Mouse (Mus musculus) liver (tissue): Measurements from ENCODE around the gene Lrrc56.

Experiments used
- DNase-seq: peaks from one replicate; pipeline ENCODE4 v3.0.0-alpha.2; 2020; ENCODE audit warnings: mixed read lengths

Lrrc56 gene

DNA sequence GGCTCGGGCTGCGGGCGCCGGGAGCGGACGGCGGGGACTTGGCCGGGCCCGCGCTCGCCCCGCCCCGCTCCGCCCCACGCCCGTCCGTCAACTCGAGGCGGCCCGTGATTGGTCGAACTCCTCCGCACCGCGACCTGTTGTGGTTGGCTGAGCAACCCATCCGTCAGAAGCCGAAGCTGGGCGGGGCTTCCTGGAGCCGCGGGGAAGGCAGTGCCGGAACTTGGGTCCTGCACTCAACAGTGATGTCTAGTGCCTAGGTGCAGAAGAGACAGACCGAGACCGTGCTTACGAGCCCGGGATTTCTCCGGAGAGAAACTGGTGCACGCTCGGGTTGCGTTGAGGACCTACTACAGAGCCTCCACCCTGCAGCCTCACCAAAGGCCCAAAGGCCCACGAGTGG is at the start of gene Lrrc56, which contains the start of gene Hras:
TSS of gene Lrrc56 (plus strand) at position 210 of the 400 bp plus-strand sequence.
TSS of gene Hras (minus strand) at position 58 of the 400 bp plus-strand sequence.
- peak; percentile 99 for DNase-seq

GRCm38 (mm10) chr7:141144650-141145049 is 49.3 kb upstream of the Lrrc56 start:
- no peak for DNase-seq

GRCm38 (mm10) chr7:141145403-141145802 is 48.6 kb upstream of the Lrrc56 start:
- no peak for DNase-seq

DNA sequence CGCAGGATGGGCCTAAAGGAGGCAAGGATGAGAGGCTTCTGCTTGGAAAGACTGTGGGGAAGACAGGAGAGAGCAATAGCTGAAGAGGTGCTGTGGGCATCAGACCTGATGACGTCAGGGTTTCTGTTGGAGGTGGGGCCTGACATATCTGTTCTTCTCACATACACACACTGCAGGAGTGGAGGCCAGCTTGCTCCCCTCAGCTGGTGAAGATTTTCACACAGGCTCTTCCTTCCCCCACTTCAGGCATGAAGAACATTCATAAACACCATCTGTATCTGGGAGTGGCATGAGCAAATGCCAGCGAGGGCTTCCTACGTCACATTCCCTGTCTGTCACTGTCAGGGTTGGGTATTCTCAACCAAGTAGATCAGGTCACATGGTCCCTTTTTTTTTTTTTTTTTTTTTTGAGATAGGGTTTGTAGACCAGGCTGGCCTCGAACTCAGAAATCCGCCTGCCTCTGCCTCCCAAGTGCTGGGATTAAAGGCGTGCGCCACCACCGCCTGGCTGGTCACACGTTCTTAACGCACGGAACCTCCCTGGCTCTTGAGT is 47.8 kb upstream of the Lrrc56 start:
- DNase-seq = peak; percentile 77

DNA sequence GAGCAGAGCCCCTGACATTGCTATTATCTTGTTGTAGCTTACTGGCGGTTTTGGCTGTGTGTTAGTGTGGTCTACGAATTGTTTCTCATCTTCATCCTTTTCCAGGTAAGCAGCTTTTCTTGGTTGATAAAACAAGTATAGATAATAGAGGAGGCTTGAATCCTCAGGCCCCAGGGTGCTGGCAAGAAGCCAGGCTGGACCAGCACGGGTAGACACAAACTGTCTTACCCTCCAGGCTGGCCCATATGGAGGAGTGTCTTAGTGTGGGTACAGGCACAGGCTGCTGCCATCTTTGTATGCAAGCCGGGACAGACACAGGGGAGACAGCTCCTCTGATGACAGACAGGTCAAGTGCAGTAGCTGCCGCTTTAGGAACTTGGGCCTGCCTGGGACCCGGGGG is 46.9 kb upstream of the Lrrc56 start:
- peak; percentile 50 for DNase-seq

DNA sequence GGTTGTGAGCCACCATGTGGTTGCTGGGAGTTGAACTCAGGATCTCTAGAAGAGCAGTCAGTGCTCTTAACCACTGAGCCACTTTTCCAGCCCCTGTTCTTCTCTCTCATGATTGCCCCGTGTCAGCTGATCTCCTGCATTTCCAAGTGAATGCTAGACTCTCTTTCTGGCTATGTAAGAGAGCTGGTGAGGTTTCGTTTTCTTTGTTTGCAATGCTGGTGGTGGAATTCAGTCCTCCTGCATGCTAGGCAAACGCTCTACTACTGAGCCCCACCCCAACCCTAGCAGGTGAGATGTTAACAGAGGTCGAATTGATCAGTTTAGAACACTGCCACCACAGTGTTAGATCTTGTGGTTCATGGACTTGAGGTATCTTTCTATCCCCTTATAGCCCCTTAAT is 45.3 kb upstream of the Lrrc56 start:
- DNase-seq = no peak

- no peak for DNase-seq
Measured at GRCm38 (mm10) chr7:141155362-141155761, 38.6 kb upstream of the Lrrc56 start.

DNA sequence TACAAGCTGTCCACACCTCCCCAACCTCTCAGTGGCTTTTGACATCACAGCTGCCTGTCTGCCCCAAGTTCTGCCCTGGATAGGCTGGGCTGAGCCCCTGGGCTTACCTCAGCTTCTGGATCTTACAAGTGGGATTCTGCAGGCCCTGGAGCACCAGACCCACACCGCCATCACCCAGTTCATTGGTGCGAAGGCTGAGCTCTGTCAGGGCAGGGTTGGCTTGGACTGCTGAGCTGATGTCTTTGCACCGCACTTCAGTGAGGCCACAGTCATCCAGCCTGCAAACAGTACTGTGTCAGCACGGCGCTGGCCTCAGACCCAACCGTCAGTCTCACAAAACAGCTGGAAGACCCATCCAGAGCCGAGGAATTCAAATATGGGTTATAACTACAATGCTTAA is 29.6 kb upstream of the Lrrc56 start:
- no peak for DNase-seq

- DNase-seq = no peak
Measured at GRCm38 (mm10) chr7:141164850-141165249, 29.1 kb upstream of the Lrrc56 start.

- peak; percentile 67 for DNase-seq
Measured at GRCm38 (mm10) chr7:141167901-141168517, 25.9 kb upstream of the Lrrc56 start.

- peak; percentile 81 for DNase-seq
Measured at GRCm38 (mm10) chr7:141168518-141168953, 25.4 kb upstream of the Lrrc56 start.

- DNase-seq = no peak
Measured at GRCm38 (mm10) chr7:141169300-141169699, 24.7 kb upstream of the Lrrc56 start.

- DNase-seq = no peak
Measured at GRCm38 (mm10) chr7:141169866-141170265, 24.1 kb upstream of the Lrrc56 start.

- peak; percentile 91 for DNase-seq
Measured at GRCm38 (mm10) chr7:141172116-141173006, 21.6 kb upstream of the Lrrc56 start, which contains the start of gene Rnh1. Gene Rnh1, minus strand, starts transcription at chr7:141172857.

DNA sequence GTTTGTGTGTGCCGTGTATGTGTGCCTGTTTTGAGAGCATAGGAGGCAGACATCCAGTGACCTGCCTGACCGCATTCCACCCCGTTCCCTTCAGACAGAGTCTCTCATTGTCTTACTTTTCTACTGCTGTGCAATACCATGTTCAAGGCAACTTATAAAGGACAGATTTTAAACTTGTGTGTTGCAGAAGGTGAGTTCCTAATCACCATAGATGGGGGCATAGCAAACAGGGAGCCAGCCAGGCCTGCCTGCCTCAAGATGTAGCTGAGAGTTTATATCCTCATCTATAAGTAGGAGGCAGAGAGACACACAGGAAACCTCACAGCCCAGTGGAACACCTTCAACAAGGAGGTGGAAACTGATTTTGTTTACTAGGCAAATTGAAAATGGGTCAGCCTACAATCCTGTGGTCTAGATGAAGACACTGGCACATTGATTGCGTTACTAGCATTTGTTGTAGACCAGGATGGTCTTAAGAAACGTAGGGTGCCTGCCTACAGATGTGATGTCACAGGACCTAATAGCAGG is 20.6 kb upstream of the Lrrc56 start:
- DNase-seq = no peak

DNA sequence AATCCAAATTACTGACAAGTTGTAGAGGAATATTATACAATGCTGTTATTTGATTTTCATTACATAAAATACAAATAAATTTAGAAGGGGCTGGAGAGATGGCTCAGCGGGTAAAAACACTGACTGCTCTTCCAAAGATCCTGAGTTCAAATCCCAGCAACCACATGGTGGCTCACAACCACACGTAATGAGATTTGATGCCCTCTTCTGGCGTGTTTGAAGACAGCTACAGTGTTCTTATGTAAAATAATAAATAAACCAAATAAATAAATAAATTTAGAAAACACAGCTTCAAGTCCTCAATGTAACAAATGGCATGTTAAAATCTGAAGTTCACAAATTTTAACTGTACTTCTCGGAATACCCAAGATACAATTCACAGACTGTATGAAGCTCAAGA is 18.9 kb upstream of the Lrrc56 start:
- DNase-seq = no peak

DNA sequence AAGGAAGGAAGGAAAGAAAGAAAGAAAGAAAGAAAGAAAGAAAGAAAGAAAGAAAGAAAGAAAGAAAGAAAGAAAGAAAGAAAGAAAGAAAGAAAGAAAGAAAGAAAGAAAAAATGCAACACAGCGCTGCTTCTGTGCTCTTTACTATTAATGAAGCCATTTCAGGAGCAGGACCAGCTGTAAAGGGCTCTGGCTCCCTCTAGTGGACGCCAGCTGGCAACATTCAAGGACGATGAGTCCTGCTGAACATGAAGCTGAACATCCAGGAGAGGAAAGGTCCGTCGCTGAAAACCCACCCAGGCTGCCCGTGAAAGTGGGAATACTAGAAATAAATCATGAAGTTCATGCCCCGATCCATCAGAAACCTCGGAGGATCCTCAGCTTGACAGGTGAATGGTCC is 17.8 kb upstream of the Lrrc56 start:
- DNase-seq = peak; percentile 90

DNA sequence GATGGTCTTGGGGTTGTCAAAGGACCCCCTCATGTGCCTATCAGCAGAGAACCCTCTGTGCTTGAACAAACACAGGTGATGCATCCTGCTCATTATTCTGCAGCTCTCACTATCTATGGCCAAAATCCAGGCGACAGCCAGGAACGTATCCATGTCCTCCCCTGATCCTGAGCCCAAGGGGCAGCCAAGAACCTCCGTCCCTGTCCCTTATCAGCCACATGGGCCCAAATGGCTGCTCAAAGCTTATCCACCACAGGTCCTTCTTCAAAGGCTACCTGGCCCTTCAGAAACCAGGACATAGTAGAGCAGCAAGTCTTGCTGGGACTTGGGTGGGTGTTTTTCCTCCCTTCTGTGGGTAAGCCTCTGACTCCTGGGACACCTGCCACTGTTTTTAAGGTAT is 5.8 kb upstream of the Lrrc56 start:
- no peak for DNase-seq

GRCm38 (mm10) chr7:141188733-141189132 is 5.2 kb upstream of the Lrrc56 start:
- no peak for DNase-seq

DNA sequence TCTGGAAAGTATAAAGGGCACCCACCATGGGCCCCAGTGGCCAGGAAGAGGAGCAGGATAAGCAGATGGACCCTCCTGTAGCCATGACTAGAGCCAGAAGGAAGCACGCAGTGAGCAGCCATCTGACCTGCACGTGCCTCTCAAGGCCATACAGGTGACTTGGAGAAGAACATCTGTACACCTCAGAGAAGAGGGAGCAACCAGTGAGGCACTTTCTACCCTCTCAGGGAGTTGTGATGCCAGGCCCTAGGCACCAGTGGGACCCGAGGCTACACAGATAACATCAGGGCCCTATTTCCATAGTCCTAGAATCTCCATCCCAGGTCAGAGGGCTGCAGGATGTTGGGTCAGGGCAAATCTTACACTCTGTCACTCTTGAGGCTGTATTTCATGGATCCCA is 3.7 kb upstream of the Lrrc56 start:
- DNase-seq = no peak

GRCm38 (mm10) chr7:141191036-141191435 is 2.9 kb upstream of the Lrrc56 start:
- no peak for DNase-seq

GRCm38 (mm10) chr7:141191796-141192685 is 1.9 kb upstream of the Lrrc56 start:
- no peak for DNase-seq
